Mouse (Mus musculus) cerebellum, postnatal 10 days (tissue): Measurements from ENCODE around the gene Cbl.

Source experiments
- DNase-seq, 2 experiments: peaks; one replicate each; pipeline ENCODE4 v3.0.0; 2021; ENCODE audit warnings: mixed read lengths in 2 of 2

Gene Cbl

GRCm38 (mm10) chr9:44239447-44239846 is 5.6 kb upstream of the Cbl start:
- peak; percentile 83 to 89 for DNase-seq

GRCm38 (mm10) chr9:44238501-44239190 is 4.8 kb upstream of the Cbl start:
- DNase-seq, result no peak

GRCm38 (mm10) chr9:44237128-44237527 is 3.3 kb upstream of the Cbl start:
- DNase-seq, result no peak

- DNase-seq, result no peak
Measured at GRCm38 (mm10) chr9:44236601-44237000, 2.8 kb upstream of the Cbl start.

- peak; percentile 47 for DNase-seq
Measured at GRCm38 (mm10) chr9:44234479-44235427, 904 bp upstream of the Cbl start.

- no peak for DNase-seq
Measured at GRCm38 (mm10) chr9:44233021-44233801, 638 bp downstream of the Cbl start.

GRCm38 (mm10) chr9:44231609-44232008 is 2.2 kb downstream of the Cbl start:
- no peak for DNase-seq

GRCm38 (mm10) chr9:44225993-44226392 is 7.9 kb downstream of the Cbl start:
- DNase-seq, result no peak

GRCm38 (mm10) chr9:44213538-44213937 is 20.3 kb downstream of the Cbl start:
- DNase-seq, result no peak

- no peak for DNase-seq
Measured at GRCm38 (mm10) chr9:44212406-44212805, 21.4 kb downstream of the Cbl start.

- no peak for DNase-seq
Measured at GRCm38 (mm10) chr9:44209416-44209815, 24.4 kb downstream of the Cbl start.

- DNase-seq, result no peak
Measured at GRCm38 (mm10) chr9:44207840-44208239, 26.0 kb downstream of the Cbl start.

GRCm38 (mm10) chr9:44200458-44200857 is 33.4 kb downstream of the Cbl start:
- no peak for DNase-seq

GRCm38 (mm10) chr9:44199580-44199979 is 34.3 kb downstream of the Cbl start:
- no peak for DNase-seq

GRCm38 (mm10) chr9:44199166-44199565 is 34.7 kb downstream of the Cbl start:
- peak; percentile 73 to 76 for DNase-seq

- no peak for DNase-seq
Measured at GRCm38 (mm10) chr9:44196354-44196753, 37.5 kb downstream of the Cbl start.

GRCm38 (mm10) chr9:44194000-44194399 is 39.8 kb downstream of the Cbl start:
- DNase-seq, result no peak

- no peak for DNase-seq
Measured at GRCm38 (mm10) chr9:44192794-44193193, 41.1 kb downstream of the Cbl start.

- DNase-seq, result no peak
Measured at GRCm38 (mm10) chr9:44192312-44192711, 41.5 kb downstream of the Cbl start.

- DNase-seq, result no peak
Measured at GRCm38 (mm10) chr9:44191166-44191565, 42.7 kb downstream of the Cbl start.

GRCm38 (mm10) chr9:44188223-44188622 is 45.6 kb downstream of the Cbl start:
- peak in 1 of 2 experiments; percentile 13 for DNase-seq

- peak; percentile 50 to 57 for DNase-seq
Measured at GRCm38 (mm10) chr9:44182260-44182659, 51.6 kb downstream of the Cbl start.

GRCm38 (mm10) chr9:44181537-44181936 is 52.3 kb downstream of the Cbl start:
- DNase-seq, result no peak
